Mouse (Mus musculus) c-Kit-negative CD71-positive TER-119-positive erythroid progenitor cells, embryonic 14.5 days (primary cell): ENCODE measurements around the gene Galntl6.

ENCODE experiments used
- DNase-seq: peaks from one replicate; pipeline ENCODE4 v3.0.0-alpha.2; 2013; ENCODE audit warnings: low read depth, low spot score

The Galntl6 gene

GRCm38 (mm10) chr8:57962286-57963110 lies 949.9 kb downstream of the Galntl6 start:
- no peak for DNase-seq

- DNase-seq, result no peak
Observed at GRCm38 (mm10) chr8:57959136-57959535, 953.3 kb downstream of the Galntl6 start.

GRCm38 (mm10) chr8:57958121-57958901 lies 954.1 kb downstream of the Galntl6 start:
- DNase-seq, result no peak

- no peak for DNase-seq
Observed at GRCm38 (mm10) chr8:57955501-57955900, 956.9 kb downstream of the Galntl6 start.

GRCm38 (mm10) chr8:57941113-57941512 lies 971.3 kb downstream of the Galntl6 start:
- DNase-seq, result no peak

GRCm38 (mm10) chr8:57939856-57940420 lies 972.5 kb downstream of the Galntl6 start:
- DNase-seq, result no peak

GRCm38 (mm10) chr8:57939177-57939855 lies 973.1 kb downstream of the Galntl6 start:
- peak; percentile 1 for DNase-seq

- DNase-seq, result no peak
Observed at GRCm38 (mm10) chr8:57927074-57927473, 985.4 kb downstream of the Galntl6 start.

GRCm38 (mm10) chr8:57923556-57923955 lies 988.9 kb downstream of the Galntl6 start:
- no peak for DNase-seq

- DNase-seq, result no peak
Observed at GRCm38 (mm10) chr8:57923130-57923529, 989.3 kb downstream of the Galntl6 start.

- no peak for DNase-seq
Observed at GRCm38 (mm10) chr8:57922214-57923070, 990.0 kb downstream of the Galntl6 start.

GRCm38 (mm10) chr8:57920326-57920903 lies 992.0 kb downstream of the Galntl6 start:
- DNase-seq, result no peak

- no peak for DNase-seq
Observed at GRCm38 (mm10) chr8:57918720-57919640, 993.5 kb downstream of the Galntl6 start.

- no peak for DNase-seq
Observed at GRCm38 (mm10) chr8:57893360-57893759, 1019.1 kb downstream of the Galntl6 start.

- no peak for DNase-seq
Observed at GRCm38 (mm10) chr8:57892115-57892514, 1020.3 kb downstream of the Galntl6 start.

GRCm38 (mm10) chr8:57890159-57890558 lies 1022.3 kb downstream of the Galntl6 start:
- no peak for DNase-seq

- no peak for DNase-seq
Observed at GRCm38 (mm10) chr8:57888831-57889230, 1023.6 kb downstream of the Galntl6 start.

- no peak for DNase-seq
Observed at GRCm38 (mm10) chr8:57879452-57879851, 1033.0 kb downstream of the Galntl6 start.

GRCm38 (mm10) chr8:57849074-57849473 lies 1063.4 kb downstream of the Galntl6 start:
- DNase-seq, result no peak
